Mouse (Mus musculus): Measurements from ENCODE around the gene Upf3a. TPM values are rescaled to one million over a fixed set of nuclear protein-coding genes. Genes with fewer than 3 reads are reported as not detected.
"Not testable (repeated sequence)": the region's sequence is repeated elsewhere in the genome, so short reads cannot be mapped to it uniquely, and the experiment has no call there.

Gene Upf3a
- 30.8 and 32.6 TPM in 2 replicates for polyA plus RNA-seq (2015; fragmentation: Nextera tagmentation; extraction: Ambion mirVana)

DNA sequence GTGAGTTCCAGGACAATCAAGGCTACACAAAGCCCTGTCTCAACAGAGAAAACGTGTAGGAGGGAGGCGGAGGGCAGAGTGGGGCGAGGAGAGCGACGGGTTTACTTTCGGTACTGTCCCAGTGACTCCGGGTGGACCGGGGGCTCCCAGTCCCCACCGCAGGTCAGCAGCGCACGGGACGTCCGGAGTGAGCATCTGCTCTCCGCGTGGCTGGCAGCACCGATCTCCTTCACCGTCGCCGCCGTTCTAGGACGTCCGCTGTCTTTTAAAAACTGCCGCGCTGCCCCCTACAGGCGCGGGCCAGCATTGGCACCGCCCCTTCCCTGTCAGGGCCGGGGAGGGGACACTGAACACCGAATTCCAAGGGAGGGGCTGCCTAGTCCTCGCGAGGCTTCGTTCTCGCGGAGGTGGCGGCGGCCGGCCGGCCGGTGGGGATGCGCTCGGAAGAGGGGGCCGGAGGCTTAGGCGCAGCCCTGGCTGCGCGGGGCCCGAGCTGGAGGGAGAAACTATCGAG, at the start of gene Upf3a:
TSS of gene Upf3a (plus strand) at position 366 of the 514 bp plus-strand sequence.
- Histone ChIP-seq H3K4me3 (ENCODE audit: low read length) (peak within 1 kb of the TSS; percentile 78), H3K27me3 (replicated peaks; ENCODE audit: control insufficient read depth, insufficient read depth, low read length) (no peaks in the 10 kb centered on the region), H3K4me1 (ENCODE audit: control insufficient read depth, insufficient read depth, low read length) (peaks cover 12% of the 10 kb centered on the region), H3K4me2 (ENCODE audit: low read depth, low read length) (peak within 1 kb of the TSS; percentile 89), H3K9me3 (ENCODE audit: control insufficient read depth, low read length) (no peaks in the 10 kb centered on the region), H3K36me3 (ENCODE audit: control insufficient read depth, insufficient read depth, low read length) (peaks cover 7% of the 10 kb centered on the region), H3K9ac (ENCODE audit: low read depth, low read length) (peak within 1 kb of the TSS; percentile 96), H3K27ac (ENCODE audit: low read length) (peak within 1 kb of the TSS; percentile 98)
- WGBS, result under 1% methylated on average over 45 of the region's 47 CpGs
- ATAC-seq, result peak; percentile 97

DNA sequence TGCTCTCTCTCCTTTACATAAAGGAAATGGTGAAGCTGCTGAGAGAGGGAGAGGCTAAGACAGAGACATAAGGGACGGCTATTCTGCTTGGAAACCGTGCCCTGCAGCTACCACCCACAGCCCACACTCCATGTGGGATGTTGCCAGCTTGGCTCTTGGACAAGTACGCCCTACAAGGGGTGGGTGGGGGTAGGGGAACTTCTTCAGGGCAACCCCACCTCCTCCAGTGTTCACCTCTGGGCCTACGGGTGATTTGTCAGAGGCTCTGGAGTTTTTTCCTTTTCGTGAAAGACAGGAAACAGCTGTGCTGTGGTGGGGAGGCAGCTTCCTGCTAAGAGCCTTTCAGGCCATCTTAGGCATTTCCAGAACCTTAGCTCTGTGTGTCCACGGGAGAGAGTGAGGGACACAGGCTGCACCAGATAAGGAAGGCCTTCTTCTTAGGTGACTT, 45.1 kb upstream of the Upf3a start:
- Histone ChIP-seq H3K9ac (ENCODE audit: low read depth, low read length) (no peak overlapping the region), H3K4me3 (ENCODE audit: low read length) (no peak overlapping the region), H3K27ac (ENCODE audit: low read length) (peak overlapping the region; percentile 25), H3K4me1 (ENCODE audit: control insufficient read depth, insufficient read depth, low read length) (0 out of 2 replicates have a peak, but pooled peaks cover 3% of the 10 kb centered on the region), H3K9me3 (ENCODE audit: control insufficient read depth, low read length) (no peaks in the 10 kb centered on the region), H3K4me2 (ENCODE audit: low read depth, low read length) (no peak overlapping the region), H3K36me3 (ENCODE audit: control insufficient read depth, insufficient read depth, low read length) (no peaks in the 10 kb centered on the region), H3K27me3 (replicated peaks; ENCODE audit: control insufficient read depth, insufficient read depth, low read length) (no peaks in the 10 kb centered on the region)
- ATAC-seq, result peak; percentile 62; the same call in 1 of the 2 replicates
- 28% methylated on average over 6 of the region's 6 CpGs for WGBS

DNA sequence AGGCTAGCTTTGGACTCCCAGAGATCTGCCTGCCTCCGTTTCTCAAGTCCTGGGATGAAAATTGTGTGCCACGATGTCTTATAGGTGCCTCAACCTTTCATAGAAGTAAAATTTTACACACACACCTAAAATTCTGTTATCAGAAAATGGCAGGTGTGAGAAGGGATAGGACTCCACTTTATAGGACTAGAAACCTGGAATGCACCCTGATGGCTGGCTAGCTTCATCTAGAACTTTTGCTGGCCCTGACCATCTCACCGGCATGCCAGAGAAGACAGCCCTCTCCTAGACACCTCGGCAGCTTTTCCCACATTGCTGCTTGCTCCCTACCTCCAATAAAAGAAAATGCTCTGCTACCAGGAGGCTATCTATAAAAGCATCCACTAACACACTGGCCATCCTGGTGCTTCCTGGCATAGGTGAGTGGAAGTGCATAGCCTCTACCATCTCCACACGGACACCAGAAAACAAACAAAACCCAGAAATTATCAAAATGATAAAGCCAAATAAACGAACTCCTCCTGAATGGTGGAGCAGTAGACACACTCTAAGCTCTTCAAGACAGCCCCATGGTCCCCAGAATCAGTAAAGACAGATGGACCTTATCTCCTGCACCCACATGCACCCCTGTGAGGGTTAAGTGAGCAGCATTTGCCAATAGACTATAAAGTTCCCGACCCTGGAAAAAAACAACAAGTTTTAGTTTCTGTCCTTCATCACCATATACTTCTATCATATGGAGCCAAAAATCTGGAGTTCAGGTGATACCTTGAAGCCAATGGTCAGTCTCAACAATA, 44.4 kb upstream of the Upf3a start:
- Histone ChIP-seq H3K4me1 (ENCODE audit: control insufficient read depth, insufficient read depth, low read length) (0 out of 2 replicates have a peak, but pooled peaks cover 3% of the 10 kb centered on the region), H3K27ac (ENCODE audit: low read length) (peak overlapping the region; percentile 25), H3K27me3 (replicated peaks; ENCODE audit: control insufficient read depth, insufficient read depth, low read length) (no peaks in the 10 kb centered on the region), H3K36me3 (ENCODE audit: control insufficient read depth, insufficient read depth, low read length) (no peaks in the 10 kb centered on the region), H3K4me3 (ENCODE audit: low read length) (no peak overlapping the region), H3K9me3 (ENCODE audit: control insufficient read depth, low read length) (no peaks in the 10 kb centered on the region), H3K9ac (ENCODE audit: low read depth, low read length) (no peak overlapping the region), H3K4me2 (ENCODE audit: low read depth, low read length) (no peak overlapping the region)
- no peak for ATAC-seq
- 83% methylated on average over 7 of the region's 7 CpGs for whole genome bisulfite sequencing

DNA sequence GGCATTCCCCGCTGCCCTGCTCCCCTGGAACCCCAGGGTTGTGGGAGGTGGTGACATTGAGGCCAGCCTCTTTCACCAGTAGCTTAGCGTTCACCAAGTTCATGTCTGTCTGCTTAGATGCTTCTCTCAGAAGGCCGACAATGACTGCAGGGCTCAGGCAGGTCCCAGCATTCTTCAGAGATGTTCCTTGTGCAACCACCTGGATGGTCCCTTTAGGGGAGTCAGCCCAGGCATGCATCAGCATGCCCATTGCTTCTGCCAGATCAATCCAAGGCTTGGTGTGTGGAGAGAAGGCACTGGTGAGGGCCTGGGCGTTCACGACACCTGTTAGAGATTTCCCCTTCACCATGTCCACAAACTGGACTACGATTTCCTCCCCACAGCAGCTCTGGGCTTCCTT, 39.2 kb upstream of the Upf3a start:
- H3K27me3 ChIP-seq (replicated peaks; ENCODE audit: control insufficient read depth, insufficient read depth, low read length); H3K27ac ChIP-seq (ENCODE audit: low read length); ATAC-seq; H3K4me3 ChIP-seq (ENCODE audit: low read length); H3K36me3 ChIP-seq (ENCODE audit: control insufficient read depth, insufficient read depth, low read length); H3K4me2 ChIP-seq (ENCODE audit: low read depth, low read length); H3K9ac ChIP-seq (ENCODE audit: low read depth, low read length); H3K9me3 ChIP-seq (ENCODE audit: control insufficient read depth, low read length); H3K4me1 ChIP-seq (ENCODE audit: control insufficient read depth, insufficient read depth, low read length): not testable (repeated sequence)
- 94% methylated on average over 5 of the region's 6 CpGs for WGBS

DNA sequence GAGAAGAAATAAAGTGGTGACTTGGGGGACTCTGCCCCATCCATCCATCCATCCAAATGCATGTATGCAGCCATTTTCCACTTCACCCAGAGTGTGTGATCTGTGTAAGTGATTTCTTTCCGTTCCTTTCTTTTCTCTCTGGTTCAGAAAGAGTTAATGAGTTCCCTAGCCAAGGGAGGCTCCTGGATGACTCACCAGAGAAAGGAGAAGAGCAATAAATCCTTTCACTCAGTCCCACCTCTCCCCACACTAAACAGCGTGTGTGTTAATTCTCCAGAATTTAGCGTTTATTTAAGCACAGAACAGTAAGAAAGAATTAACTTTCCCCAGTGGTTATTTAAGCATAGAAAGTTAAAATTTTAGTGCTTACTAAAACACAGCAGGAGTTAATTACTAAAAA, 37.8 kb upstream of the Upf3a start:
- Histone ChIP-seq H3K4me1 (ENCODE audit: control insufficient read depth, insufficient read depth, low read length) (peaks cover 7% of the 10 kb centered on the region), H3K9me3 (ENCODE audit: control insufficient read depth, low read length) (0 out of 2 replicates have a peak, but pooled peaks cover 4% of the 10 kb centered on the region), H3K27ac (ENCODE audit: low read length) (no peak overlapping the region), H3K4me2 (ENCODE audit: low read depth, low read length) (no peak overlapping the region), H3K27me3 (replicated peaks; ENCODE audit: control insufficient read depth, insufficient read depth, low read length) (no peaks in the 10 kb centered on the region), H3K9ac (ENCODE audit: low read depth, low read length) (no peak overlapping the region), H3K36me3 (ENCODE audit: control insufficient read depth, insufficient read depth, low read length) (no peaks in the 10 kb centered on the region), H3K4me3 (ENCODE audit: low read length) (no peak overlapping the region)
- WGBS, result 9% methylated on average over 3 of the region's 3 CpGs
- peak; percentile 74 for ATAC-seq

DNA sequence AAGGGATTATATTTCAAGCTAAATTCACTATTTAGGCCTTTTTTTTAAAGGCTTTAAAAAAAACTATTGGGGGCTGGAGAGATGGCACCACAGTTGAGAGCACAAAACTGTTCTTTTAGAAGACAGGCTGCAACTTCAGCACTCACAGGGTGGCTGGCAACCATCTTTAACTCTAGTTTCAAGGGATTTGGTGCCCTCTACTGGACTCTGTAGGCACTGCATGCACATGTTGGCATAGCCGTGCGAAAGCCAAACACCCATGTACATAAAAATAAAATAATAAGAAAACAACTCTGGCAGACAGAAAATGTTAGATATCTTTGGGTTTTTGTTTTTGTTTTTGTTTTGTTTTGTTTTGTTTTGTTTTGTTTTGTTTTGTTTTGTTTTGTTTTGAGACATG, 31.7 kb upstream of the Upf3a start:
- WGBS, result 29% methylated on average over 2 of the region's 2 CpGs
- Histone ChIP-seq H3K27ac (ENCODE audit: low read length) (no peak overlapping the region), H3K36me3 (ENCODE audit: control insufficient read depth, insufficient read depth, low read length) (no peaks in the 10 kb centered on the region), H3K4me1 (ENCODE audit: control insufficient read depth, insufficient read depth, low read length) (peaks cover 7% of the 10 kb centered on the region; the same call in 1 of the 2 replicates), H3K4me3 (ENCODE audit: low read length) (no peak overlapping the region), H3K4me2 (ENCODE audit: low read depth, low read length) (no peak overlapping the region), H3K9me3 (ENCODE audit: control insufficient read depth, low read length) (0 out of 2 replicates have a peak, but pooled peaks cover 4% of the 10 kb centered on the region), H3K9ac (ENCODE audit: low read depth, low read length) (no peak overlapping the region), H3K27me3 (replicated peaks; ENCODE audit: control insufficient read depth, insufficient read depth, low read length) (no peaks in the 10 kb centered on the region)
- no peak for ATAC-seq

DNA sequence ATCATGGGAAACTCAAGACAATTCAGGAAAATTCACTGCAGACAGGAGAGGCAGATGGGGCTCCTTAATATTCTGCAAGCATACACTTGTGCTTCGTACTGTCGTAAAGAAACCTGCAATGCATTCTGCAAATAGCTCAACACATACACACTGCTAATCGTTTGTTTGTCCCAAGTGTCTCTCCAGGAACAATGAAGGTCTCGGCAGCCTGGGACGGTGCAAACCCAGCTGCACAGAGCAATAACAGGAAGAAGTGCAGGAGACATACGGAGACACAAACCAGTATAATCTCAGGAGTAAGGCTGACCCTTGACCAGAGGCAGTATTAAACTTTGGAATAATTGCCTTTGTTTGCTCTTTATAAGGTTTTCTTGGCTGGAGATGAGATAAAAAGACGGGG, 28.9 kb upstream of the Upf3a start:
- H3K4me3 ChIP-seq (ENCODE audit: low read length), result no peak overlapping the region
- no peak overlapping the region for H3K27ac ChIP-seq (ENCODE audit: low read length)
- no peaks in the 10 kb centered on the region for H3K9me3 ChIP-seq (ENCODE audit: control insufficient read depth, low read length)
- H3K36me3 ChIP-seq (ENCODE audit: control insufficient read depth, insufficient read depth, low read length), result peaks cover 6% of the 10 kb centered on the region; the same call in 1 of the 2 replicates
- peaks cover 16% of the 10 kb centered on the region; the same call in 1 of the 2 replicates for H3K4me1 ChIP-seq (ENCODE audit: control insufficient read depth, insufficient read depth, low read length)
- WGBS, result 45% methylated on average over 7 of the region's 7 CpGs
- ATAC-seq, result peak; percentile 52
- no peak overlapping the region for H3K4me2 ChIP-seq (ENCODE audit: low read depth, low read length)
- H3K27me3 ChIP-seq (replicated peaks; ENCODE audit: control insufficient read depth, insufficient read depth, low read length), result no peaks in the 10 kb centered on the region
- H3K9ac ChIP-seq (ENCODE audit: low read depth, low read length), result no peak overlapping the region

DNA sequence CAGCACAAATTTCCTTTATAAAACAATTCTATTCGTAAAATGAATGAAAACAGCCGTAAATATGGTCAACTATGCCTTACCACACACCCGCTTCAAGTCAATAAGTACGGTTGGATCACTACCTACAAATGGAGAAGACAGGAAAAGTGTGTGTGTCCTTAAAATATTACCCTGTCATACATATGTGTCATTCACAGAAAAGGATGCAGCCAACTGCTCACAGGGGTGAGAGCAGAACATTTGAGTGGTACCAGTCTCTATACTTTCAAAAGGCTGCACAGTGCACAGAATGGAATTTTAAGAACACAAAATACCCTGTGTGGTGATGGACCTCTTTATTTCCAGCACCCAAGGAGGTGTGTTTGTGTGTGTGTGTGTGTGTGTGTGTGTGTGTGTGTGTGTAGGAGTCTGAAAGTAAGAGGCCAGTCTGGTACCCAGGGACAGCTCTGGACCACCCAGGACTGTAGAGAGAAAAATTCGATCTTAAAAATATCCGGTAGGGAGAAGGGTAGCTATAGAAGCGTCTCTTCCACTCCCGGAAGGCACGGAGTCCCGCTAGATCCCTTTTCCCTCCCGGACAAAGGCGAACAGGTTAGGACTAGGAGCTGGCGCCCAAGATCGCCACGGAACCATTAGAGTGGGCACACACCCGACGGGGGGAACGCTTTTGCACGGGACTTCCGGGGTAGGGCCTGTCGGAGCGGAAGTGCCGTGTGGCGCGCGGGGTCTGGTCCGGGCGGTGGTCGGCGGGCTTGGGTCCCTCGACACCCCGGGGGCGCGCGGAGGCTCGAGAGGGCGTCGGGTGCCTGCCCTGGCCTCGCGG, 28.2 kb upstream of the Upf3a start, which contains the start of gene Cdc16:
TSS of gene Cdc16 (plus strand) at position 695 of the 823 bp plus-strand sequence.
- no peaks in the 10 kb centered on the region for H3K27me3 ChIP-seq (replicated peaks; ENCODE audit: control insufficient read depth, insufficient read depth, low read length)
- H3K27ac ChIP-seq (ENCODE audit: low read length), result peak within 1 kb of the TSS; percentile 90
- peaks cover 6% of the 10 kb centered on the region; the same call in 1 of the 2 replicates for H3K36me3 ChIP-seq (ENCODE audit: control insufficient read depth, insufficient read depth, low read length)
- peak within 1 kb of the TSS; percentile 73 for H3K4me2 ChIP-seq (ENCODE audit: low read depth, low read length)
- H3K9ac ChIP-seq (ENCODE audit: low read depth, low read length), result peak within 1 kb of the TSS; percentile 100
- peak within 1 kb of the TSS; percentile 98 for H3K4me3 ChIP-seq (ENCODE audit: low read length)
- 6% methylated on average over 40 of the region's 40 CpGs for WGBS
- peak; percentile 90 for ATAC-seq
- peaks cover 16% of the 10 kb centered on the region; the same call in 1 of the 2 replicates for H3K4me1 ChIP-seq (ENCODE audit: control insufficient read depth, insufficient read depth, low read length)
- no peaks in the 10 kb centered on the region for H3K9me3 ChIP-seq (ENCODE audit: control insufficient read depth, low read length)

Data from intestine, embryonic 16.5 days (tissue).